Mouse (Mus musculus) cerebellum, adult 2 months (tissue): ENCODE results near the gene Shb.

Experiments
- CTCF ChIP-seq: fragments of 200-500 bp; IDR thresholded peaks from 2 replicates; pipeline ENCODE4 v1.5.1; 2011; ENCODE audit warnings: low read depth, mild to moderate bottlenecking, control low read depth, low read length, moderate library complexity, borderline replicate concordance; ENCODE audit not compliant: insufficient read depth
- POLR2A ChIP-seq: fragments of 200-500 bp; IDR thresholded peaks from 2 replicates; pipeline ENCODE4 v1.6.1; 2011; ENCODE audit warnings: low read length, control low read depth, borderline replicate concordance; ENCODE audit not compliant: insufficient read depth

DNA sequence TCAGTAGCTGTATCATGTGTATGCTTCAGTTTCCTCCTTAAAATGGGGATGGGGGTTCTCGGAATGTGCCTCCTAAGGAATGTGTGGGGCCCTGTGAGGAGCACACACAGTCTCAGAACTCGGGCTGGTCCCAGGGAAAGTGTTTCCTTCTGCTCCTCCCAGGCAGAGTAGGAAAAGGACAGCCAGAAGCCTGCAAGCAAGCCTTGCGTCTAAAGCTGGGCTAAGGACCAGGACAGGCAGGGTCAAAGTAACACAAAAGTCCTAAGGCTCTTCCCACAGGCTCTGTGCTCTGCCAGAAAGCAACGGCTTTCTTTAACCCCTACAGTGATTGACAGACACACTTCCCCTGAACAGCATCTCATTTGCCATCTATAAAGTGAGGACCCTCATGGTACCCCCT, 14.9 kb downstream of the Shb start:
- TF ChIP-seq POLR2A, result no peak
- TF ChIP-seq CTCF, result no peak
